Mouse (Mus musculus): ENCODE results near the gene Ccnt2.

- TF ChIP-seq CTCF (IDR thresholded peaks at IDR 0.05; ENCODE audit: low read depth) = no peak
- TF ChIP-seq EP300 (IDR thresholded peaks at IDR 0.05; ENCODE audit: low read depth) = no peak
Observed at GRCm38 (mm10) chr1:127838602-127839001, 64.6 kb downstream of the Ccnt2 start.
